Mouse (Mus musculus) gastrocnemius, postnatal 4 days (tissue): ENCODE results near the gene Naa30. TPM values are rescaled to one million over a fixed set of nuclear protein-coding genes. Genes with fewer than 3 reads are reported as not detected.

Experiments used
- DNase-seq, 2 experiments: peaks; one replicate each; pipeline ENCODE4 v3.0.0; 2021 to 2022; ENCODE audit warnings: low spot score in 2 of 2, mixed read lengths in 2 of 2
- total RNA-seq, 2 experiments: library from RNA; stranded (reverse); gene quantifications; 2 replicates each; pipeline ENCODE4 v1.2.3; 2021

Naa30 gene
- total RNA-seq, 2 experiments from 2014 or later, result 21.5 to 29.2 TPM

- no peak for DNase-seq
Measured at GRCm38 (mm10) chr14:49221771-49222170, 49.7 kb downstream of the Naa30 start.

GRCm38 (mm10) chr14:49226471-49226870 is 54.4 kb downstream of the Naa30 start:
- DNase-seq, result no peak

- no peak for DNase-seq
Measured at GRCm38 (mm10) chr14:49226986-49227385, 55.0 kb downstream of the Naa30 start.

DNA sequence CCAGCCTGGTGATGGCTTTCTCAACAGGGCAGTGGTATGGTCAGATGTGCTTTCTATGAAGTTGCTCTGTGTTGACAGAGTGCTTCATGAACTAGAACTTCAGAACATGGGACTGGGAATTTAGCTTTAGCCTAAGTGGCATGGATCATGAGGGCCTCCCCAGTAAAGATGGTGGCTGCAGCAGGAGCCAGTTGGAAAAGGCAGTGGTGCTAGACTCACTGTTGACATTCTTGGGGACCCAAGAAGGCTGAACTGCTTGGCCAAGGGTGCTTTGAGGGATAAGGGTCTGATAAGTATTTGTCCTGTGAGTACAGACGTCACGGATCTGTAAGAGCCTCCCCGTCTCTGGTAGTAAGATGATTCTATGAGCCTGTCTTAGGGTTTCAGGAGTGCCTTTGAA is 59.8 kb downstream of the Naa30 start:
- no peak for DNase-seq

DNA sequence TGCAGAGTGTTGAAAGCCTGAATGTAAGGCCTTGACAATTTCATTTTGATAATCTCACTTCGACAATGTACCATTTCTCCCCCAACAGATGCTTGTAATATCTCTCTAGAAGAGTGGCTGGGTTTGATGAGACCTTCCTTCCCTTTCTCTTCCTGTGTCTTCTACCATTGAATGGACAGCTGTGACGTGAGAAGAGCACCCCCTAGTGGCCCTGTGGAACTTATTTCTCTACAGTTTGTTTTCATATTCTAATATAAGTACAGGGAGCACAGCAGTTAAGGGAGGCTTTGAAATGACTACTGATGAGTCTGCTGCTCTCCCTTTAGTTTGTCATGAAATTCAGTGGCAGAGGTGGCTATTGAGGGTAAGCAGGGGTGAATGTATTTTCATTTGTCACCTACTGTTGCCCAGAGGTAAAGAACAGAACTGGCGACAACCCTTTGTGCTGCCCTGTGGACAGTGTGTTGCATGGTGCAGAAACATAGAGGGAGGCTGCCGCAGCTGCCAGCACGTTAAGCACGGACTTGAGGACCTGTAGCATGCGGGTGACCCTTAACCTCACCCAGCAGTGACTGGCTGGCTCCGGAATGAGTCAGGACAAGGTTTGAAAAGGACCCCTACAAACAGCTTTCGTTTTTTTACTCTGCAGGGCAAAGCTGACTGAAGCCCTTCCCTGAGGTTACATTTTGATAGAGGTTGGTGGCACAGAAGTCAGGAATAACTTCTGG is 62.9 kb downstream of the Naa30 start:
- peak in 1 of 2 experiments; percentile 22 for DNase-seq

DNA sequence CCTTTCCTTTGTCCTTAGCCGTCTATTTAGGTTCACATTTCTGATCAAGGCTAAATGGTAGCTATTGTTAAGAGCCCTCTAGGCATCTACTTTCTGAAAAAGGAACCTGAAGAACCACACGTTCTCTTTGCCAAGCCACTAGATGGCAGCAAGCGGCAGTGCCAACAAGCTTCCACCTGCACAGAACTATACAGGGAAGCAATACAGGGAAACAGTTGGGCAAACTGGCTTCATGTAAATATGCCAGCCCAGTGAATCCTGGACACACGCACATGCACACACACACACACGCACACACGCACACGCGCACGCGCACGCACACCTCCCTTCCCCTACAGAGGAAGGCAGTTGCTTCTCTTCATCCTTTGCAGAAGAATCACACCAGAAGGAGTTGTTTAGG is 66.2 kb downstream of the Naa30 start:
- peak in 1 of 2 experiments; percentile 29 for DNase-seq

Other genes with a start within 250 kb of the Naa30 start
- 10 to 100 TPM; 10.8 to 11.8 TPM for gene Ap5m1, start 106.1 kb upstream of the Naa30 start, total RNA-seq
- gene Exoc5, start 105.6 kb upstream of the Naa30 start, total RNA-seq, result 10 to 100 TPM; 30.1 to 38.4 TPM
- not detected for gene ccdc198, start 73.2 kb downstream of the Naa30 start, total RNA-seq